Mouse (Mus musculus): Measurements from ENCODE around the gene Zfand5.

Zfand5 gene

DNA sequence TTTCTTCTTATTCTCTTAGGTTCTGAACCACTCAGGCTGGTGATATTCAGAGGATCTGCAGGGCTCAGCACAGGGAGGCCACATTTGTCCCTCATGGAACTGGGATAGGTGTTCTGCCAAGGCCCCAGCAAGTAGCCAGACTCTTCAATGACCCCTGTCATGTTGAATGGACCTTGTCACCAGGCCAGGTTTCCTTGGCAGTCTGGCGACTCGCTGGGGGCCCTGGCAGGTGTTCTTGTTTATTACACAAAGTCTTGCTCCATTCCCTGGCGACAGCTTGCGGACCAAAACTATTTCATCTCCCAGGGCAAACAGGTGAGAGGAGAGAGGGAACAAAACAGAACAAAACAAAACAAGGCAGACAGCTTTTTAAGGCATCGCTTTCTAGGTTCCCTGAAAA lies 57.7 kb downstream of the Zfand5 start:
- no peak for DNase-seq (ENCODE audit: low spot score in 2 of 2)

DNA sequence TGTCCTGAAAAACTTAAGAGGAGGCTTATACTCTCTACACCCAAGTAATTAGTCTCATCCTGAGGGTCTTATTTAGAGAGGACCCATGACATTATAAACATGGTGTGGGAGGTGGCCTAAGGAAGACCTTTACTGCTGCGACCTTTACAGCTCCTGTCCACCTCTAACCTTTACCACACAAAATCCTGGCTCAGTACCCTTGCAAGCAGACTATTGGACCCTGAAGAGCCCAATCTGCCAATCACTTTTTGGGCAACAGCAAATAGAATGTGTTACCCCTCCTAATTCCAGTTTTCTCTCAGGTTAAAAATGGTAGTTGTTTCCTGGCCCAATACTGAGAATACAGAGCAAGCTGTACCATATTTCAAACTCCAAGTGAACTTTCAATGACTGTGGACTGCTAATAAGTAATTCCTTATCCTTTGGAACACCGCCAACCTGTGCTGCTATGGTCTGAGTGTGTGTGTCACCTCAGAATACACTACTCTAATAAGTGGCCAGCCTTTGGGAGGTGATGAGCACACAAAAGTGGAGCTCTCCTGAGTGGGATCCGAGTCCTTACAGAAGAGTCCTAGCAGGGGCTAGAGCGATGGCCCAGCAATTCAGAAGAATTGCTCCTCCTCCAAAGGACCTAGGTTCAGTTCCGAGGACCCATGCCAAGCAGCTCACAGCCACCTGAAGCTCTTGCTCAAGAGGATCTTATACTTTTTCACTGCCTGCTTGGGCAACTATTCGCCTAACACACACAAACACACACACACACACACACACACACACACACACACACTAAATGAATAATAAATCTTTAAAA lies 58.4 kb downstream of the Zfand5 start:
- DNase-seq (ENCODE audit: low spot score in 2 of 2) = no peak

- DNase-seq (ENCODE audit: low spot score in 2 of 2) = no peak
Observed at GRCm38 (mm10) chr19:21331621-21332155, 59.6 kb downstream of the Zfand5 start.

Data from thymus, postnatal 10 days (tissue).